Mouse (Mus musculus): Measurements from ENCODE around the gene Pde8b.

The Pde8b gene

DNA sequence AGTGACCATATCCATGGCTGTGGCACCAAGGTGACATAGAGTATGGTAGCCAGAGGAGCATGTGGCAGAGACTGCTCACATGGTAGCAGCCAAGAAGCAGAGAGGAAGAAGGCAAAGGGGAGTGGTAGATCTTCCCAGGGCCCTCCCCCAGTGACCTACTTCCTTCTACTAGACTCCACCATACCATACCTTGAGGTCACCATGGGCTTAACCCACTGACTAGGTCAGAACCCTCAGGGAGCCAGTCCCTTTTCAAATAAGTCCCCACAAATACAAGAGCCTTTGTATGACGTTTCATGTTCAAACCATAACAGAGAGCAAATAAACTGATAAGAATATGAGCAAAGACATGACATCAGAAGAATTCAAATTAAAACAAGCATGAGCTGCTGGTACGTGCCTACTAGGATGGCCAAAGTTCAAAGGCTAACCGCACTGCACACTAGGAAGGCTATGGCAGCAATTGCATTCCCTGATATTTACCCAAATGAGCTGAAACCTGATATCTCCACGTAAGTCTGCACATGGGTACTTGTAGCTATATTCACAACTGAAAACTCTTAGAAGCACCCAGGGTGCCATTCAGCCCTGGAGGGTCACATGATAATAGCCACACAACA is 109.6 kb downstream of the Pde8b start:
- no peak for DNase-seq (ENCODE audit: low read depth, low spot score)

DNA sequence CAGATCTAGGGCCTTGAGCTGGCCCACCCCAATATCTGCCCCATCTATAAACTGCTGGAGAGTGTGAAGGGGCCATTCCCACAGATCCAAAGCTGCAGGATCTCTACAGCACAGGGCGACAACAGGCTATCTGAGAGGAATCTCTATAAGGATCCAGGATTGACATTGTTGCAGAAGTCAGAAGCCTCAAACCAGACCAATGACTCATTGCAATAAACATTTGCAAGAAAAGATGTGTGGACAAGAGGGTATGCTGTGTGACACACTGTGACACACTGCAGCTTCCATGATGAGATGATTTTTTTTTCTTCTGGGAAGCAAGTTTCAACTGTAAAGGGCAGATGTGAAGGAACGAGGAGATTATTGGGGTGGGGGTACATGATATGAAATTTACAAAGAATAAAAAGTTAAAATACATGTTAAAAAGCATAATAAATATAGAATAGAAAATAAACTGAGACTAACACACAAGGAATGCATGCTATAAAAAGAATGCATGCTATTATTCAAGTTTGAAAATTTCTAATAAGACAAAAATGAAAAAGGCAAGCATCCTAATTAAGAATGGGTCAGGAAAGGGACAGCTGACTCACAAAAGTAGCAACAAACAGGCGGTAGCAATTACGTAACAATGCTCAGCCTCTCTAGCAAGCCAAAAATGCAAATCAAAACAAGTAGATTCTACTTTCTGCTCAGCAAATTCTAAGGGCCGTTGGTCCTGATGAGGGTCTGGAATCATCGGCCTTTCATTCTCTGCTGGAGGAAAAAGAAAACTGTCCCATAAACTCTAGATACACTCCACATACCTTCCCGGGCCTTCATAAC is 114.6 kb downstream of the Pde8b start:
- DNase-seq (ENCODE audit: low read depth, low spot score), result no peak

DNA sequence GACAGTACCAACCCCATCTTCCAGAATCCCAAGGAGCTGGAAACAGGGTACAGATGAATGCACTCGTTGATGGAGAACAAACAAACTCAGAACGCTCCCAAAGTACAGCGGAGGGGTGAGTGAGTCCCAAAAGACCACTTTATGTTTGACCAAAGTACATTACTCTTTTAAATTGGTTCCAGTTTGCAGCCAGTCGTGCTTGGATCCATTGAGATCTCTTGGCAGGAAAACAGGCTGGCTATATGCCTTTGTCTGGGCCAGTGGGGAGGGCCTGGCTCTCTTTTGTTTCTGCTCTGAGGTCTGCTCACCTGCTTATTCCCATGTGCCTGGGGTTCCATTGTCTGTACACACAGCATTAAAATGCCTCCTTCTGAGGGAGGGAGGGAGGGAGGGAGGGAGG is 118.3 kb downstream of the Pde8b start:
- DNase-seq (ENCODE audit: low read depth, low spot score), result no peak

- DNase-seq (ENCODE audit: low read depth, low spot score), result no peak
These were observed 119.1 kb downstream of the Pde8b start for GRCm38 (mm10) chr13:95131041-95131440.

GRCm38 (mm10) chr13:95127288-95127687 is 122.8 kb downstream of the Pde8b start:
- DNase-seq (ENCODE audit: low read depth, low spot score), result no peak

DNA sequence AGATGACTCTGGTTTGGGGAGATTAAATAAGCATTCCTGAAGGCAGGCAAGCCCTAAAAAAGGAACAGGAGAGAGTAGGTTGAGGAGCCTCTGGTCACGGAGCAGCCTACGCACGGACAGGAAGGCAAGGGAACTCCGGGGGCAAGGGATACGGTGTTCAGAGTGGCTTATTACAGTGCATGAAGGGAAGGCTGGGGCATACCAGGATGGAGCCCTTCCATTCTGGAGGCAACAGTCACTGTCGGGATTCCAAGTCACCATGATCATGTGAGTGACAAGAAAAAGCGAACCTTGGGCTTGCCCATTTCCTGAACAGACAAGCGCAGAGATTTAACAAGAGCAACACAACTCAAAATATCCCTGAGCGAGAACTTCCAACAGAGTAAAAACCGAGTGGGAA is 123.3 kb downstream of the Pde8b start:
- DNase-seq (ENCODE audit: low read depth, low spot score), result no peak

- no peak for DNase-seq (ENCODE audit: low read depth, low spot score)
These were observed 124.5 kb downstream of the Pde8b start for GRCm38 (mm10) chr13:95125546-95126215.

- DNase-seq (ENCODE audit: low read depth, low spot score), result no peak
These were observed 129.6 kb downstream of the Pde8b start for GRCm38 (mm10) chr13:95120570-95120969.

DNA sequence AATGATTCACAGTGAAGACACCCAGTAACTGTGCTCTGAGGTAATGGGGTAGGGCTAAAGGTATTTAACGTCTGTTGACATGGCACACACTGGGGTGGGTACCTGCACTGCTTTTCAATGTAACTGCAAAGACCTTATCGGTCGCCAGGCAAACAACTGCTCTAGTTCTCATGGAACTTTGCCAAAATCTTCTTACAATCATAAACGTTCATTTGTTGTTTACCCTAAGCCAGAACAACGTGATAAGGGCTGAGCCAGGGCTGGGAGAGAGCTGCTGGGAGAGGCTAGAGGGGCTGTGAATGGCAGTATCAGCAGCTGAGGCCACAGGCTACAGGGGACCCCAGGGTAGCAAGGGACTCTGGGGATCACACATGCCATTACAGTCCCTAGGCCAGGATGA is 136.4 kb downstream of the Pde8b start:
- DNase-seq (ENCODE audit: low read depth, low spot score), result no peak

- DNase-seq (ENCODE audit: low read depth, low spot score), result no peak
These were observed 140.6 kb downstream of the Pde8b start for GRCm38 (mm10) chr13:95109555-95109954.

DNA sequence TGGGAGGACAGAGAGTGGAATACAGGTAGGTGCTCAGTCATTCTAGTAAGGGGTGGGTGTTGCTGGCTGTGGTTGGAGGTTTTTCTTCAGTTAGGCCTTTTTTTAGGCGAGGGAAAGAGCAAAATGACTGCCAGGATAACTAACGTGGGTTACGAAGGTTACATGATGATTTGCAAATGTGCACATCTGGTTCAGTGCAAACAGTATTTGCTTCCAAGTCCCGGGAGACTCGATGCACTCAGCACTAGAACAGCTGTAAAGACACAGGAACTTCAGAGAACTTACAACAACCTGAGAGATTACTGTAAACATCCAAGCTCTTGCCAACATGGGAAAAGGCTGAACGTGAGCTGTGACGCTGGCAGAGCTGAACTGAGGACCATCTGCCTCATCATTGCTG is 142.1 kb downstream of the Pde8b start:
- no peak for DNase-seq (ENCODE audit: low read depth, low spot score)

DNA sequence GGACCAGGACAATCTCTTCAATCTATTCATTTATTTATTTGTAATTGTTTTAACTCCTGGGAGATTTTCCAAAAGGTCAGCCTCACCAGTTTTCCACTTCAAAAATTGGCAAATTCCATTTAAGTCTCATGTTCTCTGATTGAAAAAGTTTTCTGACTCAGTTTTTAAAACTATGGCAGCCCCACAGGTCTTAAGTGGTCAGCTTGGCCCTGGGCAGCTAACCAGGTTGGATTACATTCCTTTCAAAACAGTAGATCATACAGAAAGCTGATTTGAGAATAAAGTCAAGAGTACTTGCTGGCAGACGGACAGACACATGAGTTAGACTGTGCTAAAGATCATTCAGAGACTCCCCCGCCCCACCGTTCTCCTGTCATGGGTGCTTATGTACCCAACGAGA is 145.3 kb downstream of the Pde8b start:
- no peak for DNase-seq (ENCODE audit: low read depth, low spot score)

GRCm38 (mm10) chr13:95102985-95103590 is 147.0 kb downstream of the Pde8b start:
- DNase-seq (ENCODE audit: low read depth, low spot score), result no peak

DNA sequence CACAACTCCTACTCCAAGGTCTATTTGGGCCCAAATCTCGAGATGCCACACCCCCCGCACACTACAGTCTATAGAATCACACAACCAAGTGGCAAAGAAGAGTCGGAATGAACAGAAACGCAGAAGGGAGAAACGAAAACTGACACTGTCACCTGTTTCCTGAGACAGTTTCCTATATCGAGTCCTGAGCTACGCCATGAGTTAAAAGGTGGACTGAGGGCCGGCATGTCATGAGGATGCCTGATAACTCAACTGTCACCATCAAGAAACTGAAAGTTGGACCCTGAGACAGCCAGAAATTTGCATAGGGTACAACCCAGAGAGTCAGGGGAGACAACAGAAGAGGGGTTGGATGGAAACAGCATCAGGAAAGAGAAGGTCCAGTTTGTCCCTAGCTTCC is 148.8 kb downstream of the Pde8b start:
- no peak for DNase-seq (ENCODE audit: low read depth, low spot score)

- no peak for DNase-seq (ENCODE audit: low read depth, low spot score)
These were observed 151.0 kb downstream of the Pde8b start for GRCm38 (mm10) chr13:95098931-95099720.

GRCm38 (mm10) chr13:95096646-95097045 is 153.5 kb downstream of the Pde8b start:
- no peak for DNase-seq (ENCODE audit: low read depth, low spot score)

DNA sequence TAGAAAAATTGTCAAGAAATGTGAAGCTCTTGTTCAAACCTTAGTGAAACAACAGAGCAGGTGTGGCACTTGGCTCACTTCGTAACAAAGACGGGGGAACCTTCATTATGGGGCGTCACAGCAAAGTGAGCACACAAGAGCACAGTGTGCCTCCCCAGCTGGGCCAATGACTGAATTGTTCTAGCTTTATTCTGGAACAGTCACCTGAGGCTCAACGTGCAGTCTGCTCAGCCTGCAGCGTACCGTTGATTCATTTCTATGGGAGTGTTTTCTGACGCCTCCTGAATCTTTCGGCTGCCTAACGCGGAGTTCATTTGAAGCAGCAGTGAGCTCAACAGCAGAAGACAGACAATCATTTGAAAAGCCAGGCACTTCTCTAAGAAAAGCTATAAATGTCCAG is 154.3 kb downstream of the Pde8b start:
- DNase-seq (ENCODE audit: low read depth, low spot score), result no peak

- DNase-seq (ENCODE audit: low read depth, low spot score), result no peak
These were observed 158.3 kb downstream of the Pde8b start for GRCm38 (mm10) chr13:95091546-95092445.

DNA sequence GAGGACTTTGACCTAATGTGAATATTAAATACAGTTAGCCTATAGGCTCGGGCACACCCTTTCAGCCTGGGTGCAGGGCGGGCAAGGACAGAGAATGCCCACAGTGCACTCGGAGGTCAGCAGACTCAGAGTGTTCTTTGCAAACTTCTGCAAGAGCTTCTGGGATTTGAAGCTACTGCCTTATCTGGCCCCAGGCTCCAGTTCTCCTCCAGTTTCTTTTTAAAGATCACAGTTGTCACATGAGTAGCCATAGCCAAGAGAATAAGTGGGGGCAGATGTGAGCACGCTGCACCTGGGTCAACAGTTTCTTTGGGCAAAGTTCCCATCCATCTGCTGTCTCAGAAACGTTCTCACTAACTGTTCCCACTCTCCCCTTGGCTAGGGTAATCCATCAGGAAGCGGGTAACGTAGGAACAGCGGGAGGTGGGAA is 162.8 kb downstream of the Pde8b start:
- DNase-seq (ENCODE audit: low read depth, low spot score), result no peak

DNA sequence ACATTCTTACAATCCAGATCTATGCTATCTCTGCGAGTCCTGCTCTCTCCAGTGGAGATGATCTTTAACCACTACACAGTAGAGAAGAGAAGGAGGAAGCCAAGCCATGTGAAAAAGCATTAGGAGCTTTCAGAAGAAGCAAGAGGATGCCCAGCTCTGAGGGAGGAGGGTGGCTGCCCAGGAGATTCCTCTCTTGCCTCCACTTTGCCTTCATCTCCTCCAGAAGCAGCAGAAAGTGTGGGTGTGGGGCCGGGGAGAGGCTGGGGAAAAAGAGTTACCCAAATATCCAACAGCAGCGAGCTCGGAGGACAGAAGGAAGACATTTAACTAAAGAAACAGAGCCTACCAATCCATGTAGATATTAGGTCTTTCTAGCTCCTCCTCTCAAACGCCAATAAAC is 164.1 kb downstream of the Pde8b start:
- DNase-seq (ENCODE audit: low read depth, low spot score), result no peak
